Mouse (Mus musculus) olfactory bulb, adult 2 months (tissue): ENCODE measurements around the gene Gm3336. TPM values are rescaled to one million over a fixed set of nuclear protein-coding genes. Genes with fewer than 3 reads are reported as not detected.

Experiments used
- H3K27ac ChIP-seq: fragments of 200-500 bp; 2 replicates; pipeline ENCODE4 v1.5.1; 2012; ENCODE audit warnings: low read depth, low read length; ENCODE audit not compliant: insufficient read depth
- H3K4me1 ChIP-seq: fragments of 200-500 bp; 2 replicates; pipeline ENCODE4 v1.6.1; 2012; ENCODE audit warnings: low read length; ENCODE audit not compliant: control insufficient read depth, insufficient read depth
- H3K4me3 ChIP-seq: fragments of 200-500 bp; 2 replicates; pipeline ENCODE4 v1.5.1; 2012; ENCODE audit warnings: mild to moderate bottlenecking, low read depth, low read length, moderate library complexity; ENCODE audit not compliant: insufficient read depth
- CTCF ChIP-seq: fragments of 200-500 bp; IDR thresholded peaks from 2 replicates; pipeline ENCODE4 v1.5.1; 2012; ENCODE audit warnings: low read depth, mild to moderate bottlenecking, low read length, moderate library complexity; ENCODE audit not compliant: insufficient read depth
- POLR2A ChIP-seq: fragments of 200-500 bp; IDR thresholded peaks from 2 replicates; pipeline ENCODE4 v1.6.1; 2012; ENCODE audit warnings: mild to moderate bottlenecking, low read depth, low read length, moderate library complexity; ENCODE audit not compliant: insufficient read depth
- WGBS: fragments of 180-500 bp; shearing (Covaris S2); methylation state at CpG from one replicate; pipeline ENCODE4 v1.1.7; 2018; 5-methylcytosine and 5-hydroxymethylcytosine counted together
- polyA plus RNA-seq: library from polyadenylated mRNA; stranded (reverse); fragments of >200 nt; gene quantifications from 2 replicates; pipeline ENCODE4 v1.2.4, GENCODE M21; 2012; ENCODE audit warnings: low replicate concordance; ENCODE audit not compliant: missing spikeins, insufficient read depth, insufficient read length

The Gm3336 gene
- polyA plus RNA-seq, 1 experiment: not detected

GRCm38 (mm10) chr8:70699116-70699833, 19.1 kb upstream of the Gm3336 start:
- WGBS: under 1% methylated on average over 88 of the region's 89 CpGs

DNA sequence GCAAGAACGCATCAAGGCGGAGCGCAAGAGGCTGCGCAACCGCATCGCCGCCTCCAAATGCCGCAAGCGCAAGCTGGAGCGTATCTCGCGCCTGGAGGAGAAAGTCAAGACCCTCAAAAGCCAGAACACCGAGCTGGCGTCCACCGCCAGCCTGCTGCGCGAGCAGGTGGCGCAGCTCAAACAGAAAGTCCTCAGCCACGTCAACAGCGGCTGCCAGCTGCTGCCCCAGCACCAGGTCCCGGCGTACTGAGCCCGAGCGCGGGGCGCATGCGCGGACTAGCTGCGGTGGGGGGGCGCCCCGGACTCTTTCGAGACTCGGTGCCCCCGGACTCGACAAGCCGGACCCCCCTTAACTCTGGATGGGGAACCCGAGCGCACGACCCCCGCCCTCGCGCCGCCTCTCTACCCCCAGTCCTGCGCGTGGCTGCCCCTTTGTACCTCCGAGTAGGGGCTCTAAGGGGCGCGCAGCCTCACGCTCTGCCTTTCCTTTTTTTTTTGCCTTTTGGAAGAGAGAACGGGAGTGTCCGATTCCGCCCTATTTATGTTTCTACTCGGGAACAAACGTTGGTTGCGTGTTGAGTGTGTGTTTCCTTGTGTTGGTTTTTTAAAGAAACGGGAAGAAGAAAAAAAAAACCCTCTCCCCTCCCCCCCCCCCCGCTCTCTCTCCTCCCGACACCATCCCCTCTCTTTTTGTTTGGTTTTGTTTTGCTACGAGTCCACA, 18.3 kb upstream of the Gm3336 start:
- WGBS: under 1% methylated on average over 59 of the region's 59 CpGs
- TF ChIP-seq POLR2A (peak; percentile 83), CTCF (no peak)
- Histone ChIP-seq H3K4me3 (peak overlapping the region; percentile 81), H3K27ac (peak overlapping the region; percentile 95), H3K4me1 (peaks cover 37% of the 10 kb centered on the region)

More at GRCm38 (mm10) chr8:70699116-70699833, 19.1 kb upstream of the Gm3336 start:
- 0 out of 2 replicates have a peak, but pooled peaks have one; percentile 8 for TF ChIP-seq CTCF
- TF ChIP-seq POLR2A: no peak; the same call in 1 of the 2 replicates
- Histone ChIP-seq H3K27ac (peak overlapping the region; percentile 95), H3K4me1 (peaks cover 37% of the 10 kb centered on the region), H3K4me3 (peak overlapping the region; percentile 81)

- peak; percentile 78 for TF ChIP-seq CTCF
- TF ChIP-seq POLR2A: 0 out of 2 replicates have a peak, but pooled peaks have one; percentile 4
- WGBS: under 1% methylated on average over 20 of the region's 20 CpGs
- peaks cover 37% of the 10 kb centered on the region for H3K4me1 ChIP-seq
Measured at GRCm38 (mm10) chr8:70700555-70700922, 17.8 kb upstream of the Gm3336 start.

GRCm38 (mm10) chr8:70701048-70701981, 17.0 kb upstream of the Gm3336 start:
- H3K4me1 ChIP-seq: peaks cover 32% of the 10 kb centered on the region
- TF ChIP-seq CTCF (no peak), POLR2A (no peak)
- peak overlapping the region; percentile 58 for H3K27ac ChIP-seq
- peak overlapping the region; percentile 81 for H3K4me3 ChIP-seq
- WGBS: 39% methylated on average over 10 of the region's 10 CpGs

More at GRCm38 (mm10) chr8:70700555-70700922, 17.8 kb upstream of the Gm3336 start:
- peak overlapping the region; percentile 81 for H3K4me3 ChIP-seq
- peak overlapping the region; percentile 58 for H3K27ac ChIP-seq

DNA sequence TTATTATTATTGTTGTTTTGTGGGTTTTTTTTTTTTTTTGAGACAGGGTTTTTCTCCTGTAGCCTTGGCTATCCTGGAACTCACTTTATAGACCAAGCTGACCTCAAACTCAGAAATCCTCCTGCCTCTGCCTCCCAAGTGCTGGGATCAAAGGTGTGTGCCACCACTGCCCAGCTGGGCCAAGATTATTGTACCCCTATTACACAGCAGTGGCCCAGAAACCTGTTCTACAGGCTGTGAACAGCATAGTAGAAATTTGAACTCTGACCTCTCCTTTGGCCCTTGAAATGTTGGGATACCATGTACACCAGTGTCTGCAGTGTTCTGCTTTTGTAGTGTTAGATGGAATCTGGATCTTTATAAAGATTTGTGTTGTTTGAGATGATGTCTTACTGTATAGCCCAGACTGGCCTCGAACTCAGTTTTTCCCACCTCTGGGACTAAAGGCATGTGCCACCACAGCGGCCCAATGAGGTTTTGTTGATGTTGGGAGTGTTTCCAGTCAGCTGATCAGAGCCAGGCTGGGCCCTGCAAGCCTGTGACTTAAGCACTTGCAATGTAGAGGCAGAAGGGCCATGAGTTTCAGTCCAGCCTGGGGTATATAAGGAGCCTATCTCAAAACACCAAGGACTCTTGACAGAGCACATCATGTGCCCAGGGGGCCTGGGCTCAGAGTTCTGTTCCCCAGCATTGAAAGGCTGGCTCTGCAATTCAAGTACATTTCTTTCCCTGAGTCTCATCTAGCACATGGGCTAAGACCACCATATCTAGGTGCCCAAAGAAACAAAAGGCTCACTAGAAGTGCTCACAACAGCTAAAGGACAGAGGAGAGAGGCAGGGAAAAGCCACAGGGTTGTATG, 16.1 kb upstream of the Gm3336 start:
- Histone ChIP-seq H3K4me1 (peaks cover 25% of the 10 kb centered on the region), H3K4me3 (no peak overlapping the region), H3K27ac (no peak overlapping the region; the same call in 1 of the 2 replicates)
- TF ChIP-seq CTCF: no peak
- 55% methylated on average over 2 of the region's 2 CpGs for WGBS

GRCm38 (mm10) chr8:70702842-70703182, 15.5 kb upstream of the Gm3336 start:
- no peak for TF ChIP-seq CTCF
- TF ChIP-seq POLR2A: no peak
- no peak overlapping the region; the same call in 1 of the 2 replicates for H3K27ac ChIP-seq
- WGBS: 48% methylated on average over 3 of the region's 3 CpGs
- peaks cover 22% of the 10 kb centered on the region for H3K4me1 ChIP-seq
- no peak overlapping the region for H3K4me3 ChIP-seq

DNA sequence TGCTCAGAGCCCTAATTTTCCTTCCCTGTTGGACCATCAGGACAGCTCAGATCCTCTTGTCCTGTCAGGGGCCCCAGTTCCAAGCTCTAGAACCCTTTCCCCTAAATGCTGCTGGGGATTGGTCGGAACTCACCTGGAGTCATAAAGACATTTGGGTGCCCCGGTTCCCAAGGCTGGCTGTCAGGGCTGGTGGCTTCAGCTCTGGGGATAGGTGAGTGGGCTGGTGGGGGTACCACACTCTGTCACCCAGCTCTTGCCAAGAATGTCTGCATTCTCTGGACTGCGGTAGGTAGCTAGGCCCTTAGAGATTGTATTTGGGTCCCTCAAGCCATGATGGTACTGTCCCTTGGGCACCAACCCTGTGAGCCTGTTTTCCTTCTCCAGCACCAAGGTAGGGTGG, 15.1 kb upstream of the Gm3336 start, which contains the start of gene Iqcn:
TSS of gene Iqcn (plus strand) at position 171 of the 400 bp plus-strand sequence.
- Histone ChIP-seq H3K27ac (no peak within 1 kb of the TSS; the same call in 1 of the 2 replicates), H3K4me3 (no peak within 1 kb of the TSS), H3K4me1 (peaks cover 20% of the 10 kb centered on the region)
- no peak for TF ChIP-seq CTCF
- TF ChIP-seq POLR2A: no peak
- 89% methylated on average over 3 of the region's 3 CpGs for WGBS

DNA sequence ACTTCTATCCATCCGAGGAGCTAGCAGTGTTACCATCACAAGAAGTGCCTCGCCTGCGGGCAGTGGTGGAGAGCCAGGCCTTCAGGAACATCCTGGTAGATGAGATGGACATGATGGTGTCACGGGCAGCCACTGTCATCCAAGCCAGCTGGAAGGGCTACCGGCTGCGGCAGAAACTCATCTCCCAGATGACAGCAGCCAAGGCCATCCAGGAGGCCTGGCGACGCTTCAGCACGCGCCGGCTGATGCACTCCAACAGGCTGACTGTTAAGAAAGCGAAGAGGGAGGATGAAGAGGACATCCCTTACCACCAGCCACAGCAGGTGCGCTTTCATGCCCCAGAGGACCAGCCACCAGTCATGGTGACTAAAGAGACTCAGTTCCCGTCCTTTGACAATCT, 10.1 kb upstream of the Gm3336 start:
- 89% methylated on average over 14 of the region's 14 CpGs for WGBS
- Histone ChIP-seq H3K4me1 (peaks cover 4% of the 10 kb centered on the region; the same call in 1 of the 2 replicates), H3K4me3 (no peak overlapping the region), H3K27ac (no peak overlapping the region)
- no peak for TF ChIP-seq POLR2A
- TF ChIP-seq CTCF: no peak
